Comparison of ENCODE assay signal across 21 mouse cellular contexts in the genomic region with DNA sequence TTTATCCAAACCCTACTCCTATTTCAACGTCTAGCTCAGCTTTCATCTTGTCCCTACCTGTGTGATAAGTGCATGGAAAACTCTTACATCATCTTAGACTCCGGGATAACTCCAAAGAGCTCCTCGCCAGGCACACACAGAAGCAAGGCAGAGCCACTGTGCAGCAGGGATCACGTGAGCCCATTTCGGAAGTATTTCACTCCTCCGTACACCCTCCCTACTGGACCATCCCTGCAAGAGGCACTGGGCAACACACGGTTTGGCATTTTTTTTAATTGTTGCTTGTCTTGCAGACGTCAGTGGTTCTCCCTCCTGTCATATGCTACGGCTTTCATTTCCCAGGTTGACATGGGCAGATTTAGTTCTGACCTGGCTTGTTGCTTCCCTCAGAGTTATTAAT.
"Had no signal": no experiment of that assay in that cellular context is flagged by ENCODE, and none has a peak within 500 bp of the region (broad histone marks: within the 10 kb centered on the region; RNA-seq: fewer than 3 reads in every experiment).

No protein-coding gene starts in this region.

- H3K27ac ChIP-seq: hindbrain, embryonic 13.5 days; hindbrain, embryonic 15.5 days; hindbrain, postnatal 0 days; intestine, embryonic 15.5 days; limb, embryonic 13.5 days; limb, embryonic 15.5 days; liver, embryonic 12.5 days; liver, embryonic 14.5 days had no signal

- H3K9me3 ChIP-seq: hindbrain, embryonic 13.5 days; hindbrain, embryonic 15.5 days; intestine, embryonic 15.5 days; limb, embryonic 13.5 days; limb, embryonic 15.5 days; liver, embryonic 12.5 days had no signal

- H3K36me3 ChIP-seq: hindbrain, embryonic 13.5 days; hindbrain, embryonic 15.5 days; intestine, embryonic 15.5 days; limb, embryonic 13.5 days; limb, embryonic 15.5 days; liver, embryonic 12.5 days had no signal

- DNase-seq: forebrain, postnatal 0 days; gastrocnemius, postnatal 14 days; gastrocnemius, postnatal 36 days; heart, adult 11 months; heart, postnatal 14 days; heart, postnatal 36 days; kidney, adult 9 months; kidney, postnatal 14 days; kidney, postnatal 36 days; layer of hippocampus, adult 9-11 months; layer of hippocampus, postnatal 36 days; left cerebral cortex, postnatal 4 days had no signal

- ATAC-seq: forebrain, postnatal 0 days; hindbrain, postnatal 0 days; intestine, embryonic 15.5 days; liver, embryonic 12.5 days had no signal

- H3K4me2 ChIP-seq: heart, embryonic 11.5 days; hindbrain, embryonic 13.5 days; hindbrain, embryonic 15.5 days; intestine, embryonic 15.5 days; limb, embryonic 13.5 days; limb, embryonic 15.5 days; liver, embryonic 12.5 days had no signal

- H3K9ac ChIP-seq: forebrain, postnatal 0 days; hindbrain, embryonic 13.5 days; hindbrain, embryonic 15.5 days; intestine, embryonic 15.5 days; limb, embryonic 13.5 days; limb, embryonic 15.5 days; liver, embryonic 12.5 days; liver, embryonic 14.5 days had no signal

- H3K4me3 ChIP-seq: hindbrain, embryonic 13.5 days; hindbrain, embryonic 15.5 days; intestine, embryonic 15.5 days; limb, embryonic 13.5 days; limb, embryonic 15.5 days; liver, embryonic 12.5 days had no signal

- H3K27me3 ChIP-seq: hindbrain, embryonic 13.5 days; hindbrain, embryonic 15.5 days; intestine, embryonic 15.5 days; limb, embryonic 15.5 days; liver, embryonic 12.5 days had no signal
